Mouse (Mus musculus) midbrain, embryonic 16.5 days (tissue): Measurements from ENCODE around the gene Dcst1. TPM values are rescaled to one million over a fixed set of nuclear protein-coding genes. Genes with fewer than 3 reads are reported as not detected.

Source experiments
- ATAC-seq: fragments of 200-750 bp; cut with Nextera tagmentation; 2 replicates; pipeline ENCODE4 v1.8.0; 2017; ENCODE audit warnings: moderate TSS enrichment
- H3K27ac ChIP-seq: fragments of 300-500 bp; sonication (generic); 2 replicates; pipeline ENCODE4 v1.5.1; 2014; ENCODE audit warnings: mild to moderate bottlenecking, low read length, mixed read lengths
- H3K27me3 ChIP-seq: fragments of 300-500 bp; sonication (generic); 2 replicates; pipeline ENCODE4 v1.6.1; 2014; ENCODE audit warnings: low read depth, low read length, mixed read lengths; ENCODE audit not compliant: control insufficient read depth, insufficient read depth
- H3K36me3 ChIP-seq: fragments of 300-500 bp; sonication (generic); 2 replicates; pipeline ENCODE4 v1.6.1; 2014; ENCODE audit warnings: mild to moderate bottlenecking, low read length, moderate library complexity, mixed read lengths; ENCODE audit not compliant: control insufficient read depth, insufficient read depth
- H3K4me1 ChIP-seq: fragments of 300-500 bp; sonication (generic); 2 replicates; pipeline ENCODE4 v1.6.1; 2014; ENCODE audit warnings: mild to moderate bottlenecking, low read length, mixed read lengths; ENCODE audit not compliant: control insufficient read depth, insufficient read depth
- H3K4me2 ChIP-seq: fragments of 300-500 bp; sonication (generic); 2 replicates; pipeline ENCODE4 v1.6.1; 2014; ENCODE audit warnings: mild to moderate bottlenecking, low read length, mixed read lengths
- H3K4me3 ChIP-seq: fragments of 300-500 bp; sonication (generic); 2 replicates; pipeline ENCODE4 v1.5.1; 2014; ENCODE audit warnings: low read depth, mild to moderate bottlenecking, low read length, moderate library complexity, mixed read lengths
- H3K9ac ChIP-seq: fragments of 300-500 bp; sonication (generic); 2 replicates; pipeline ENCODE4 v1.6.1; 2014; ENCODE audit warnings: low read depth, low read length, mixed read lengths
- H3K9me3 ChIP-seq: fragments of 300-500 bp; sonication (generic); replicated peaks from 2 replicates; pipeline ENCODE4 v1.6.1; 2014; ENCODE audit warnings: mild to moderate bottlenecking, low read length, mixed read lengths; ENCODE audit not compliant: control insufficient read depth, poor library complexity, severe bottlenecking
- WGBS: fragments of 180-500 bp; shearing (Covaris S2); extraction: QIAGEN DNeasy Blood & Tissue Kit; methylation state at CpG from one replicate; pipeline ENCODE4 v1.1.7; 2014; 5-methylcytosine and 5-hydroxymethylcytosine counted together
- polyA plus RNA-seq: library from polyadenylated mRNA; unstranded; fragments of >200 nt; fragmentation: Nextera tagmentation; extraction: Ambion mirVana; gene quantifications from 2 replicates; pipeline ENCODE4 v1.2.1, GENCODE M21; 2015

The Dcst1 gene
- 0.96 and 0.98 TPM in 2 replicates for polyA plus RNA-seq

DNA sequence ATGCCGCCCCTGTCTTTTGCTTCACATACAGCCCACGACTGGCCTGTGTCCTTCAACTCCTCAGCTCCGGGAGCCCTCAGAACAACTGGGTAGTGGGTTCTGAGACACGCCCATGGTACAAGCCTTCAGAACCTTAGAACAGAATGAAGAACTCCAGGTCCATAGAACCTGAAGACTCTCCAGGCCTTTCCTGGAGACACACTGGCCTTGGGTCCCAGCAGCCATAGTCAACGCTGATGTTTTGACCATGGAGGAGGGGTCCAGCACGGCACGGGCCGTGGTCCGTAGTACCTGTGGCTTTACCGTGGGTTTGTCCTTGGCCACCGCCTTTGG, at the start of gene Dcst1:
Gene Dcst1 (minus strand): TSS at position 101 of the 333 bp plus-strand sequence.
- Histone ChIP-seq H3K9ac (no peak within 1 kb of the TSS), H3K27me3 (no peaks in the 10 kb centered on the region), H3K9me3 (no peaks in the 10 kb centered on the region), H3K4me1 (no peaks in the 10 kb centered on the region), H3K4me2 (no peak within 1 kb of the TSS), H3K36me3 (no peaks in the 10 kb centered on the region), H3K4me3 (no peak within 1 kb of the TSS), H3K27ac (no peak within 1 kb of the TSS)
- no peak for ATAC-seq
- WGBS: 79% methylated on average over 11 of the region's 11 CpGs

DNA sequence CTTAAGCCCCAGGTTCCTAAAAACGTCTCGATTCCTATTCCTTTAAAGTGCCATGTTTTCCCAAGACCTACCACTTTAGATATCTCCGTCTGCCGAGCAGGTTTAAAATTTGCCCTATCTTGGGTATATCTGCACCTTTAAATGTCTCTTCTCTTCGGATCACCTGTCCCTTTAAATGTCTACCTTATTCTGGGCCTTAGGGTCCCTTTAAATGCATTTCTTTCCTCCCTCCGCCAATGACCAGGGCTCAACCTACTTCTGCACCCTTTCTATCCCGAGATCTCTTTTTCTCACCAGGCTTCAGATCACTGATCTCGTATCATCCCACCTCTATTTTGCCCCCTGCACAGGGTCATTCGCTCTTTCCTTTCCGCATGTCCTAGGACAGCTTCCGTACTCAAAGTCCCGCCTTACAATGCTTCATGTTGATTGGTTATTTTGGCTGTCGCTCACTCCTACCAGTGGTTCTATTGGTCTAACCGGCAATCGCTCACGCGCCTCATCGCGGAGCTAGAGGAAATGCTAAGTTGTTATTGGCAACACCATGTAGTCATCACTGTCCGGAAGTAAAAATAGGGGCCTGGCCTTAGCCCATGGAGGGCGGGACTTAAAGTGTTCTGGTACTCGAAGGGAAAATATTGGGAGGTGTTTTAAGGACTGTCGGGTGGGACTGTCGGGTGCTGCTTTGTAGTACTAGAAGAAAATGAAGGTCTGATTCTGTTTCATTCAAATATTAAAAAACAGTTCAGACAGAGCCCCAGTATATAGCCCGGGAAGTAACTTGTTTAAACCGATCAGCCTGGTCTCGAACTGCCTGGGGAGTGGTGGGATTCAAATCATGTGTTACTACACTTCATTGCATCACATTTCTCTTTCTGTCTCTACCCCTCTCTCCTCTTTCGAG, 46.7 kb upstream of the Dcst1 start, which contains the start of gene Flad1:
Gene Flad1 (minus strand): TSS at position 381 of the 904 bp plus-strand sequence.
- WGBS: 6% methylated on average over 28 of the region's 28 CpGs
- no peaks in the 10 kb centered on the region for H3K27me3 ChIP-seq
- ATAC-seq: peak; percentile 100

GRCm38 (mm10) chr3:89410864-89411263, 45.8 kb upstream of the Dcst1 start:
- Histone ChIP-seq H3K27ac (peak overlapping the region; percentile 65), H3K9me3 (no peaks in the 10 kb centered on the region), H3K4me1 (peaks cover 11% of the 10 kb centered on the region), H3K27me3 (no peaks in the 10 kb centered on the region), H3K4me2 (peak overlapping the region; percentile 85), H3K36me3 (peaks cover 10% of the 10 kb centered on the region; the same call in 1 of the 2 replicates), H3K4me3 (peak overlapping the region; percentile 48), H3K9ac (peak overlapping the region; percentile 65)
- 78% methylated on average over 10 of the region's 10 CpGs for WGBS
- ATAC-seq: no peak

More for the DNA sequence above, 46.7 kb upstream of the Dcst1 start, which contains the start of gene Flad1:
- Histone ChIP-seq H3K4me2 (peak within 1 kb of the TSS; percentile 85), H3K4me1 (peaks cover 11% of the 10 kb centered on the region), H3K9me3 (no peaks in the 10 kb centered on the region), H3K27ac (peak within 1 kb of the TSS; percentile 65), H3K36me3 (peaks cover 10% of the 10 kb centered on the region; the same call in 1 of the 2 replicates), H3K4me3 (peak within 1 kb of the TSS; percentile 48), H3K9ac (peak within 1 kb of the TSS; percentile 65)

DNA sequence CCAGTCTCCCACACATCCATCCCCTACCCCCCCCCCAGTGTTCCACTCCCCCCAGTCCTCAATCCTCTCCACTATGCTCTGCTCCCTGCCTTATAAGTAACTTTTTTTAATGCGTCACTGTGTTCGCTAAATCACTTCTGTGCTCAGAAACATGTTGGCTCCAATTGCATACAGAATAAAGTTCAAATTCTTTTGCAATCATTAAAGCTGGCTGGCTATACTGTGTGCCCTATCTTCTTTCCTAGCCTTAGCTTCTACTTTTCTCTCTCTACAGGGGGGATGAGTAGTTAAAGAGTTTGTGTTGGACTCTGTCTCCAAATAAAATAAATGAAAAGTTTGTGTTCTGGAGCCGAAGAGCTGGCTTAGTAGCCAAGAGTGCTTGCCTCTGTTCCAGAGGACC, 44.6 kb upstream of the Dcst1 start:
- no peak overlapping the region for H3K27ac ChIP-seq
- H3K4me2 ChIP-seq: no peak overlapping the region
- no peak for ATAC-seq
- H3K27me3 ChIP-seq: no peaks in the 10 kb centered on the region
- H3K4me3 ChIP-seq: no peak overlapping the region
- 90% methylated on average over 3 of the region's 3 CpGs for WGBS
- peaks cover 11% of the 10 kb centered on the region for H3K4me1 ChIP-seq
- H3K9ac ChIP-seq: no peak overlapping the region
- no peaks in the 10 kb centered on the region for H3K9me3 ChIP-seq
- peaks cover 7% of the 10 kb centered on the region; the same call in 1 of the 2 replicates for H3K36me3 ChIP-seq

- Histone ChIP-seq H3K9ac (no peak overlapping the region), H3K4me3 (no peak overlapping the region), H3K36me3 (peaks cover 10% of the 10 kb centered on the region), H3K4me1 (peaks cover 11% of the 10 kb centered on the region), H3K27me3 (no peaks in the 10 kb centered on the region), H3K27ac (no peak overlapping the region), H3K9me3 (no peaks in the 10 kb centered on the region), H3K4me2 (no peak overlapping the region)
- no peak for ATAC-seq
- 64% methylated on average over 16 of the region's 16 CpGs for WGBS
Observed at GRCm38 (mm10) chr3:89408448-89408847, 43.4 kb upstream of the Dcst1 start.

- Histone ChIP-seq H3K4me3 (no peak overlapping the region), H3K4me2 (no peak overlapping the region), H3K9me3 (no peaks in the 10 kb centered on the region), H3K36me3 (peaks cover 13% of the 10 kb centered on the region), H3K9ac (no peak overlapping the region), H3K27me3 (no peaks in the 10 kb centered on the region), H3K4me1 (peaks cover 7% of the 10 kb centered on the region), H3K27ac (no peak overlapping the region)
- WGBS: 93% methylated on average over 6 of the region's 6 CpGs
- no peak for ATAC-seq
Observed at GRCm38 (mm10) chr3:89406887-89407286, 41.8 kb upstream of the Dcst1 start.

GRCm38 (mm10) chr3:89402693-89403092, 37.6 kb upstream of the Dcst1 start, which contains the start of gene Lenep:
TSS of gene Lenep (minus strand) at chr3:89402793.
- no peak for ATAC-seq
- H3K4me3 ChIP-seq: no peak within 1 kb of the TSS
- no peaks in the 10 kb centered on the region for H3K27me3 ChIP-seq
- H3K9ac ChIP-seq: no peak within 1 kb of the TSS
- H3K4me1 ChIP-seq: no peaks in the 10 kb centered on the region
- WGBS: 79% methylated on average over 5 of the region's 5 CpGs
- peaks cover 9% of the 10 kb centered on the region for H3K36me3 ChIP-seq
- H3K27ac ChIP-seq: no peak within 1 kb of the TSS
- no peak within 1 kb of the TSS for H3K4me2 ChIP-seq
- H3K9me3 ChIP-seq: no peaks in the 10 kb centered on the region

DNA sequence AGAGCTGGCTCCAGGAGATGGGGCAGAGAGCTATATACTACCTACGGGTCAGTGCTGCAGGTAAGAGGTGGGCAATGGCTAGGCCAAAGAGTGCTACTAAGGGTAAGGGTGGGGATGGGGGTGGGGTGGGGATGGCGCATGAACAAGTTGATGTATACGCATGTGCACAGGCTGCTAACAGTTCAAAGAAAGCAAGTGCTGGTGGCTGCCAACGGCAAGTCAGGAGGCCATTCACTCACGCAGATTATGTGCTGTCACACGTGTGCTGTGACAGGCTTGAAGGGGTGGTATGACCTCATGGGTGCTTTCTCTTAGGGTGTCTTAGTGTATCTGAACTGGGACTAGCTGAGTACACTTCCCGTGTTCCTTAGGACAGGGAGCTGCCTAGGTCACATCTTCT, 36.3 kb upstream of the Dcst1 start:
- peaks cover 9% of the 10 kb centered on the region for H3K36me3 ChIP-seq
- WGBS: 91% methylated on average over 7 of the region's 7 CpGs

GRCm38 (mm10) chr3:89396654-89397005, 31.6 kb upstream of the Dcst1 start:
- H3K9me3 ChIP-seq: no peaks in the 10 kb centered on the region
- H3K4me2 ChIP-seq: peak overlapping the region; percentile 99
- H3K27me3 ChIP-seq: peaks cover 25% of the 10 kb centered on the region
- peaks cover 51% of the 10 kb centered on the region for H3K4me1 ChIP-seq
- no peak for ATAC-seq
- H3K4me3 ChIP-seq: peak overlapping the region; percentile 38
- H3K9ac ChIP-seq: peak overlapping the region; percentile 10; the same call in 1 of the 2 replicates
- no peak overlapping the region for H3K27ac ChIP-seq
- WGBS: 0% methylated on average over 4 of the region's 4 CpGs
- H3K36me3 ChIP-seq: peaks cover 3% of the 10 kb centered on the region; the same call in 1 of the 2 replicates

More for the DNA sequence above, 36.3 kb upstream of the Dcst1 start:
- Histone ChIP-seq H3K9me3 (no peaks in the 10 kb centered on the region), H3K4me2 (no peak overlapping the region), H3K9ac (no peak overlapping the region), H3K27me3 (peaks cover under 1% of the 10 kb centered on the region; the same call in 1 of the 2 replicates), H3K27ac (no peak overlapping the region), H3K4me1 (peaks cover 4% of the 10 kb centered on the region), H3K4me3 (no peak overlapping the region)
- no peak for ATAC-seq
